Mouse (Mus musculus) midbrain, embryonic 14.5 days (tissue): ENCODE measurements around the gene Gprc5c. TPM values are rescaled to one million over a fixed set of nuclear protein-coding genes. Genes with fewer than 3 reads are reported as not detected.
A peak's percentile ranks its signal among the peaks of the same experiment; 100 is the strongest.

Experiments used
- ATAC-seq: fragments of 200-750 bp; cut with Nextera tagmentation; 2 replicates; pipeline ENCODE4 v1.8.0; 2017; ENCODE audit warnings: moderate number of reproducible peaks, moderate library complexity; ENCODE audit not compliant: low FRiP score, low TSS enrichment
- DNase-seq: peaks from one replicate; pipeline ENCODE4 v3.0.0-alpha.2; 2015
- H3K27ac ChIP-seq: fragments of 300-500 bp; sonication (generic); replicated peaks from 2 replicates; pipeline ENCODE4 v1.5.1; 2014; ENCODE audit warnings: mild to moderate bottlenecking, low read depth, low read length, moderate library complexity
- H3K27me3 ChIP-seq: fragments of 300-500 bp; sonication (generic); 2 replicates; pipeline ENCODE4 v1.6.1; 2014; ENCODE audit warnings: low read length, control low read depth, mixed read lengths; ENCODE audit not compliant: control insufficient read depth, insufficient read depth
- H3K36me3 ChIP-seq: fragments of 300-500 bp; sonication (generic); 2 replicates; pipeline ENCODE4 v1.6.1; 2014; ENCODE audit warnings: low read length, control low read depth; ENCODE audit not compliant: control insufficient read depth, insufficient read depth
- H3K4me1 ChIP-seq: fragments of 300-500 bp; sonication (generic); 2 replicates; pipeline ENCODE4 v1.6.1; 2014; ENCODE audit warnings: mild to moderate bottlenecking, antibody characterized with exemption, low read length, control low read depth; ENCODE audit not compliant: control insufficient read depth, insufficient read depth
- H3K4me2 ChIP-seq: fragments of 300-500 bp; sonication (generic); 2 replicates; pipeline ENCODE4 v1.6.1; 2014; ENCODE audit warnings: mild to moderate bottlenecking, low read length, moderate library complexity
- H3K4me3 ChIP-seq: fragments of 300-500 bp; sonication (generic); replicated peaks from 2 replicates; pipeline ENCODE4 v1.5.1; 2014; ENCODE audit warnings: low read depth, low read length
- H3K9ac ChIP-seq: fragments of 300-500 bp; sonication (generic); replicated peaks from 2 replicates; pipeline ENCODE4 v1.6.1; 2014; ENCODE audit warnings: mild to moderate bottlenecking, low read length, moderate library complexity
- H3K9me3 ChIP-seq: fragments of 300-500 bp; sonication (generic); 2 replicates; pipeline ENCODE4 v1.6.1; 2016; ENCODE audit warnings: low read length, control low read depth, mixed read lengths; ENCODE audit not compliant: control insufficient read depth
- WGBS: fragments of 180-500 bp; shearing (Covaris S2); extraction: QIAGEN DNeasy Blood & Tissue Kit; methylation state at CpG from one replicate; pipeline ENCODE4 v1.1.7; 2014; 5-methylcytosine and 5-hydroxymethylcytosine counted together
- polyA plus RNA-seq: library from polyadenylated mRNA; unstranded; fragments of >200 nt; fragmentation: Nextera tagmentation; extraction: Ambion mirVana; gene quantifications from 2 replicates; pipeline ENCODE4 v1.2.1, GENCODE M21; 2014

Gprc5c gene
- polyA plus RNA-seq, 1 experiment from 2014 or later: 7.0 TPM

DNA sequence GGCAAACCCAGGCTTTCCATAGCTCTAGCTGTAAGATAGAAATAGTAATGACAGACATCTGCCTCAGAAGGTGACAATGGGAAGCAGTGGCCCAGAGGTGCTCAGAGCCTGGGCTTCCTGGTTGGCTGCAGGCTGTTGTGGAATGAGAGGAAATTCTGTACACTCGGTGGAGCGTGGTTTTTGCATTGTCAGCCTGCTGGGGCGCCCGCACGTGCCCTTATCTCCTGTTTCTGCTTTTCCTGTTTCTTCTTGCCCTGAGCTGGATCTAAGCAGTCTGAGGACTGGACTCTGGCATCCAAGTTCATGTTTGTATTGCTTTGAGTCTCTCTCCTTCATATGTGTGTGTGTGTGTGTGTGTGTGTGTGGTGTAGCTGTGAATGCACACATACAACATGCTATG, 24.3 kb upstream of the Gprc5c start:
- H3K27me3 ChIP-seq: no peaks in the 10 kb centered on the region
- H3K9me3 ChIP-seq: no peaks in the 10 kb centered on the region
- 60% methylated on average over 5 of the region's 5 CpGs for WGBS
- H3K9ac ChIP-seq: no peak overlapping the region
- no peak for ATAC-seq
- H3K4me2 ChIP-seq: no peak overlapping the region
- DNase-seq: no peak
- peaks cover 16% of the 10 kb centered on the region for H3K4me1 ChIP-seq
- H3K27ac ChIP-seq: no peak overlapping the region
- no peak overlapping the region for H3K4me3 ChIP-seq
- no peaks in the 10 kb centered on the region for H3K36me3 ChIP-seq

GRCm38 (mm10) chr11:114829499-114830432, 21.2 kb upstream of the Gprc5c start:
- no peaks in the 10 kb centered on the region for H3K27me3 ChIP-seq
- peak; percentile 47 for DNase-seq
- H3K9me3 ChIP-seq: no peaks in the 10 kb centered on the region
- peak overlapping the region; percentile 5; the same call in 1 of the 2 replicates for H3K4me3 ChIP-seq
- H3K36me3 ChIP-seq: no peaks in the 10 kb centered on the region
- H3K4me1 ChIP-seq: peaks cover 8% of the 10 kb centered on the region
- no peak overlapping the region for H3K27ac ChIP-seq
- 9% methylated on average over 24 of the region's 24 CpGs for WGBS
- H3K4me2 ChIP-seq: peak overlapping the region; percentile 50
- no peak for ATAC-seq
- peak overlapping the region; percentile 31 for H3K9ac ChIP-seq

GRCm38 (mm10) chr11:114830433-114830773, 20.5 kb upstream of the Gprc5c start:
- H3K4me2 ChIP-seq: peak overlapping the region; percentile 50
- ATAC-seq: no peak
- H3K4me1 ChIP-seq: peaks cover 8% of the 10 kb centered on the region
- WGBS: 21% methylated on average over 8 of the region's 8 CpGs
- no peak overlapping the region for H3K4me3 ChIP-seq
- no peaks in the 10 kb centered on the region for H3K36me3 ChIP-seq
- H3K9me3 ChIP-seq: no peaks in the 10 kb centered on the region
- no peaks in the 10 kb centered on the region for H3K27me3 ChIP-seq
- no peak overlapping the region for H3K27ac ChIP-seq
- no peak overlapping the region for H3K9ac ChIP-seq
- no peak for DNase-seq

GRCm38 (mm10) chr11:114833166-114833565, 17.8 kb upstream of the Gprc5c start:
- Histone ChIP-seq H3K27ac (no peak overlapping the region), H3K9me3 (no peaks in the 10 kb centered on the region), H3K4me1 (peaks cover 8% of the 10 kb centered on the region), H3K4me3 (no peak overlapping the region), H3K27me3 (no peaks in the 10 kb centered on the region), H3K36me3 (no peaks in the 10 kb centered on the region), H3K9ac (no peak overlapping the region), H3K4me2 (no peak overlapping the region)
- 48% methylated on average over 5 of the region's 5 CpGs for WGBS
- DNase-seq (peak; percentile 64), ATAC-seq (no peak)

- 6% methylated on average over 8 of the region's 8 CpGs for WGBS
- Histone ChIP-seq H3K36me3 (no peaks in the 10 kb centered on the region), H3K9me3 (no peaks in the 10 kb centered on the region), H3K27me3 (peaks cover 1% of the 10 kb centered on the region; the same call in 1 of the 2 replicates), H3K4me1 (0 out of 2 replicates have a peak, but pooled peaks cover 8% of the 10 kb centered on the region), H3K9ac (0 out of 2 replicates have a peak overlapping the region, but pooled peaks have one; percentile 0), H3K4me3 (no peak overlapping the region), H3K27ac (peak overlapping the region; percentile 49; the same call in 1 of the 2 replicates), H3K4me2 (no peak overlapping the region)
- DNase-seq (peak; percentile 38), ATAC-seq (no peak)
These were observed 7.0 kb upstream of the Gprc5c start for GRCm38 (mm10) chr11:114843818-114844463.

- ATAC-seq (no peak), DNase-seq (no peak)
- Histone ChIP-seq H3K36me3 (no peaks in the 10 kb centered on the region), H3K9ac (0 out of 2 replicates have a peak overlapping the region, but pooled peaks have one; percentile 0), H3K27ac (no peak overlapping the region), H3K9me3 (no peaks in the 10 kb centered on the region), H3K27me3 (peaks cover 8% of the 10 kb centered on the region), H3K4me2 (no peak overlapping the region), H3K4me1 (0 out of 2 replicates have a peak, but pooled peaks cover 8% of the 10 kb centered on the region), H3K4me3 (no peak overlapping the region)
- WGBS: 66% methylated on average over 7 of the region's 7 CpGs
These were observed 6.3 kb upstream of the Gprc5c start for GRCm38 (mm10) chr11:114844464-114845220.

DNA sequence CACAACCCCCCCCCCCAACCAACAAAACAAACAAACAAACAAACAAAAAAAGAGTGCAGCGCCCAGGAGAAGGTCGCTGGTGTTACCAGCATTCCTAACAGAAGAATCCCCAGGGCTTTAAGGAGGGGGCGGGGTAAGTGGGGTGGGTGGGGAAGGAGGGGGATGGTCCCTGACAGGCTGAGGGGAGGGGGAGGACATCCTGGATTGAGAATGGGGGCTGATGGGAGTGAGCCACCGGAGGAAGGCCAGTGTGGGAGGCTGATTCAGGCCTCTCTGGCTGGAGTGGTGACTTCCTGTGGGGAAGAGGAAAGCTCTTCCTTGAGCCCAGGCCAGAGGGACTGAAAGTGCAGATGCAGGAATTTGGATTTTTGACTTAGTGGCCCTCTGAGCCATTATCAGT, 4.6 kb upstream of the Gprc5c start:
- Histone ChIP-seq H3K4me2 (no peak overlapping the region), H3K9me3 (no peaks in the 10 kb centered on the region), H3K27ac (no peak overlapping the region), H3K4me3 (no peak overlapping the region), H3K27me3 (peaks cover 25% of the 10 kb centered on the region), H3K36me3 (no peaks in the 10 kb centered on the region), H3K4me1 (peaks cover 16% of the 10 kb centered on the region; the same call in 1 of the 2 replicates), H3K9ac (no peak overlapping the region)
- WGBS: 82% methylated on average over 4 of the region's 4 CpGs
- no peak for ATAC-seq
- no peak for DNase-seq

- ATAC-seq (no peak), DNase-seq (no peak)
- H3K27me3 ChIP-seq: peaks cover 32% of the 10 kb centered on the region
- H3K4me1 ChIP-seq: peaks cover 22% of the 10 kb centered on the region
- H3K27ac ChIP-seq: no peak overlapping the region
- H3K36me3 ChIP-seq: no peaks in the 10 kb centered on the region
- H3K9ac ChIP-seq: no peak overlapping the region
- 85% methylated on average over 5 of the region's 5 CpGs for WGBS
- H3K4me3 ChIP-seq: no peak overlapping the region
- no peak overlapping the region for H3K4me2 ChIP-seq
- H3K9me3 ChIP-seq: no peaks in the 10 kb centered on the region
These were observed 3.9 kb upstream of the Gprc5c start for GRCm38 (mm10) chr11:114847008-114847407.
